Mouse (Mus musculus): ENCODE measurements around the gene Pold1. TPM values are rescaled to one million over a fixed set of nuclear protein-coding genes. Genes with fewer than 3 reads are reported as not detected.

The Pold1 gene
- polyA plus RNA-seq, 1 experiment from 2014 or later, result 40.1 TPM

- Histone ChIP-seq H3K4me1 (ENCODE audit: control insufficient read depth, insufficient read depth, low read length) (peaks cover 14% of the 10 kb centered on the region), H3K36me3 (ENCODE audit: control insufficient read depth, insufficient read depth, low read length) (peaks cover 9% of the 10 kb centered on the region), H3K4me2 (peak overlapping the region; percentile 93), H3K27me3 (ENCODE audit: control insufficient read depth, insufficient read depth, low read length) (peaks cover 5% of the 10 kb centered on the region; the same call in 1 of the 2 replicates), H3K4me3 (ENCODE audit: low read depth, low read length) (peak overlapping the region; percentile 81), H3K27ac (ENCODE audit: low read depth, low read length) (no peak overlapping the region), H3K9me3 (replicated peaks; ENCODE audit: control insufficient read depth, low read length) (no peaks in the 10 kb centered on the region), H3K9ac (ENCODE audit: low read depth, low read length) (peak overlapping the region; percentile 1; the same call in 1 of the 2 replicates)
- WGBS (ENCODE audit: insufficient replicate concordance), result 86% methylated on average over 7 of the region's 7 CpGs
- ATAC-seq (replicated peaks; ENCODE audit: insufficient number of reproducible peaks, low FRiP score, low TSS enrichment), result no peak
Observed at GRCm38 (mm10) chr7:44495086-44495485, 53.6 kb downstream of the Pold1 start.

GRCm38 (mm10) chr7:44494681-44495080 is 54.0 kb downstream of the Pold1 start:
- WGBS (ENCODE audit: insufficient replicate concordance), result 93% methylated on average over 12 of the region's 12 CpGs
- peaks cover 14% of the 10 kb centered on the region for H3K4me1 ChIP-seq (ENCODE audit: control insufficient read depth, insufficient read depth, low read length)
- no peaks in the 10 kb centered on the region for H3K9me3 ChIP-seq (replicated peaks; ENCODE audit: control insufficient read depth, low read length)
- H3K4me2 ChIP-seq, result no peak overlapping the region
- H3K4me3 ChIP-seq (ENCODE audit: low read depth, low read length), result no peak overlapping the region
- H3K27me3 ChIP-seq (ENCODE audit: control insufficient read depth, insufficient read depth, low read length), result peaks cover under 1% of the 10 kb centered on the region; the same call in 1 of the 2 replicates
- peaks cover 9% of the 10 kb centered on the region for H3K36me3 ChIP-seq (ENCODE audit: control insufficient read depth, insufficient read depth, low read length)
- H3K27ac ChIP-seq (ENCODE audit: low read depth, low read length), result no peak overlapping the region
- no peak overlapping the region for H3K9ac ChIP-seq (ENCODE audit: low read depth, low read length)
- no peak for ATAC-seq (replicated peaks; ENCODE audit: insufficient number of reproducible peaks, low FRiP score, low TSS enrichment)

- Histone ChIP-seq H3K36me3 (ENCODE audit: control insufficient read depth, insufficient read depth, low read length) (peaks cover 9% of the 10 kb centered on the region), H3K4me1 (ENCODE audit: control insufficient read depth, insufficient read depth, low read length) (peaks cover 14% of the 10 kb centered on the region), H3K27ac (ENCODE audit: low read depth, low read length) (no peak overlapping the region), H3K9me3 (replicated peaks; ENCODE audit: control insufficient read depth, low read length) (no peaks in the 10 kb centered on the region), H3K27me3 (ENCODE audit: control insufficient read depth, insufficient read depth, low read length) (no peaks in the 10 kb centered on the region), H3K4me2 (no peak overlapping the region), H3K9ac (ENCODE audit: low read depth, low read length) (no peak overlapping the region), H3K4me3 (ENCODE audit: low read depth, low read length) (no peak overlapping the region)
- no peak for ATAC-seq (replicated peaks; ENCODE audit: insufficient number of reproducible peaks, low FRiP score, low TSS enrichment)
- WGBS (ENCODE audit: insufficient replicate concordance), result 88% methylated on average over 21 of the region's 21 CpGs
Observed at GRCm38 (mm10) chr7:44492166-44492826, 56.4 kb downstream of the Pold1 start.

- Histone ChIP-seq H3K27me3 (ENCODE audit: control insufficient read depth, insufficient read depth, low read length) (no peaks in the 10 kb centered on the region), H3K4me3 (ENCODE audit: low read depth, low read length) (no peak overlapping the region), H3K36me3 (ENCODE audit: control insufficient read depth, insufficient read depth, low read length) (peaks cover 9% of the 10 kb centered on the region), H3K9ac (ENCODE audit: low read depth, low read length) (no peak overlapping the region), H3K4me1 (ENCODE audit: control insufficient read depth, insufficient read depth, low read length) (peaks cover 11% of the 10 kb centered on the region), H3K27ac (ENCODE audit: low read depth, low read length) (no peak overlapping the region), H3K9me3 (replicated peaks; ENCODE audit: control insufficient read depth, low read length) (no peaks in the 10 kb centered on the region), H3K4me2 (no peak overlapping the region)
- ATAC-seq (replicated peaks; ENCODE audit: insufficient number of reproducible peaks, low FRiP score, low TSS enrichment), result no peak
- WGBS (ENCODE audit: insufficient replicate concordance), result 94% methylated on average over 5 of the region's 5 CpGs
Observed at GRCm38 (mm10) chr7:44491391-44491790, 57.3 kb downstream of the Pold1 start.

GRCm38 (mm10) chr7:44490281-44490680 is 58.4 kb downstream of the Pold1 start:
- Histone ChIP-seq H3K4me1 (ENCODE audit: control insufficient read depth, insufficient read depth, low read length) (peaks cover 8% of the 10 kb centered on the region), H3K9ac (ENCODE audit: low read depth, low read length) (no peak overlapping the region), H3K9me3 (replicated peaks; ENCODE audit: control insufficient read depth, low read length) (no peaks in the 10 kb centered on the region), H3K4me2 (no peak overlapping the region), H3K27me3 (ENCODE audit: control insufficient read depth, insufficient read depth, low read length) (no peaks in the 10 kb centered on the region), H3K36me3 (ENCODE audit: control insufficient read depth, insufficient read depth, low read length) (peaks cover 9% of the 10 kb centered on the region), H3K27ac (ENCODE audit: low read depth, low read length) (no peak overlapping the region), H3K4me3 (ENCODE audit: low read depth, low read length) (no peak overlapping the region)
- no peak for ATAC-seq (replicated peaks; ENCODE audit: insufficient number of reproducible peaks, low FRiP score, low TSS enrichment)
- 83% methylated on average over 4 of the region's 4 CpGs for WGBS (ENCODE audit: insufficient replicate concordance)

- H3K27ac ChIP-seq (ENCODE audit: low read depth, low read length), result no peak overlapping the region
- ATAC-seq (replicated peaks; ENCODE audit: insufficient number of reproducible peaks, low FRiP score, low TSS enrichment), result no peak
- H3K4me1 ChIP-seq (ENCODE audit: control insufficient read depth, insufficient read depth, low read length), result peaks cover 2% of the 10 kb centered on the region; the same call in 1 of the 2 replicates
- no peak overlapping the region for H3K4me2 ChIP-seq
- H3K4me3 ChIP-seq (ENCODE audit: low read depth, low read length), result no peak overlapping the region
- H3K27me3 ChIP-seq (ENCODE audit: control insufficient read depth, insufficient read depth, low read length), result no peaks in the 10 kb centered on the region
- no peaks in the 10 kb centered on the region for H3K9me3 ChIP-seq (replicated peaks; ENCODE audit: control insufficient read depth, low read length)
- H3K36me3 ChIP-seq (ENCODE audit: control insufficient read depth, insufficient read depth, low read length), result peaks cover 9% of the 10 kb centered on the region
- WGBS (ENCODE audit: insufficient replicate concordance), result 90% methylated on average over 8 of the region's 8 CpGs
- H3K9ac ChIP-seq (ENCODE audit: low read depth, low read length), result no peak overlapping the region
Observed at GRCm38 (mm10) chr7:44488545-44488944, 60.1 kb downstream of the Pold1 start.

- H3K36me3 ChIP-seq (ENCODE audit: control insufficient read depth, insufficient read depth, low read length), result peaks cover 9% of the 10 kb centered on the region
- H3K27ac ChIP-seq (ENCODE audit: low read depth, low read length), result no peak overlapping the region
- H3K27me3 ChIP-seq (ENCODE audit: control insufficient read depth, insufficient read depth, low read length), result no peaks in the 10 kb centered on the region
- no peak for ATAC-seq (replicated peaks; ENCODE audit: insufficient number of reproducible peaks, low FRiP score, low TSS enrichment)
- WGBS (ENCODE audit: insufficient replicate concordance), result 85% methylated on average over 7 of the region's 7 CpGs
- H3K4me3 ChIP-seq (ENCODE audit: low read depth, low read length), result no peak overlapping the region
- peaks cover 2% of the 10 kb centered on the region; the same call in 1 of the 2 replicates for H3K4me1 ChIP-seq (ENCODE audit: control insufficient read depth, insufficient read depth, low read length)
- H3K9me3 ChIP-seq (replicated peaks; ENCODE audit: control insufficient read depth, low read length), result no peaks in the 10 kb centered on the region
- H3K9ac ChIP-seq (ENCODE audit: low read depth, low read length), result no peak overlapping the region
- no peak overlapping the region for H3K4me2 ChIP-seq
Observed at GRCm38 (mm10) chr7:44487936-44488335, 60.7 kb downstream of the Pold1 start.

GRCm38 (mm10) chr7:44486927-44487575 is 61.6 kb downstream of the Pold1 start:
- Histone ChIP-seq H3K4me2 (no peak overlapping the region), H3K27ac (ENCODE audit: low read depth, low read length) (peak overlapping the region; percentile 46), H3K9me3 (replicated peaks; ENCODE audit: control insufficient read depth, low read length) (no peaks in the 10 kb centered on the region), H3K27me3 (ENCODE audit: control insufficient read depth, insufficient read depth, low read length) (no peaks in the 10 kb centered on the region), H3K4me3 (ENCODE audit: low read depth, low read length) (no peak overlapping the region), H3K4me1 (ENCODE audit: control insufficient read depth, insufficient read depth, low read length) (peaks cover 6% of the 10 kb centered on the region; the same call in 1 of the 2 replicates), H3K9ac (ENCODE audit: low read depth, low read length) (no peak overlapping the region), H3K36me3 (ENCODE audit: control insufficient read depth, insufficient read depth, low read length) (peaks cover 4% of the 10 kb centered on the region; the same call in 1 of the 2 replicates)
- ATAC-seq (replicated peaks; ENCODE audit: insufficient number of reproducible peaks, low FRiP score, low TSS enrichment), result no peak
- 49% methylated on average over 13 of the region's 13 CpGs for WGBS (ENCODE audit: insufficient replicate concordance)
